Mouse (Mus musculus): ENCODE measurements around the gene Myt1l. TPM values are rescaled to one million over a fixed set of nuclear protein-coding genes. Genes with fewer than 3 reads are reported as not detected.

The Myt1l gene
- polyA plus RNA-seq (2015; fragmentation: Nextera tagmentation; extraction: Ambion mirVana): 246 and 254 TPM in 2 replicates

GRCm38 (mm10) chr12:29528031-29528771, at the start of gene Myt1l:
TSS of gene Myt1l (plus strand) at chr12:29528384.
- H3K4me1 ChIP-seq: peaks cover 12% of the 10 kb centered on the region
- H3K9ac ChIP-seq (replicated peaks): peak within 1 kb of the TSS; percentile 90
- H3K27me3 ChIP-seq: no peaks in the 10 kb centered on the region
- H3K4me2 ChIP-seq (replicated peaks): peak within 1 kb of the TSS; percentile 65
- H3K36me3 ChIP-seq: no peaks in the 10 kb centered on the region
- peak within 1 kb of the TSS; percentile 53 for H3K4me3 ChIP-seq
- WGBS: 3% methylated on average over 13 of the region's 13 CpGs
- peak; percentile 51 for ATAC-seq (replicated peaks)
- no peaks in the 10 kb centered on the region for H3K9me3 ChIP-seq
- H3K27ac ChIP-seq (replicated peaks): peak within 1 kb of the TSS; percentile 100

- H3K9me3 ChIP-seq: no peaks in the 10 kb centered on the region
- H3K9ac ChIP-seq (replicated peaks): no peak overlapping the region
- H3K27ac ChIP-seq (replicated peaks): peak overlapping the region; percentile 41
- H3K4me3 ChIP-seq: no peak overlapping the region
- H3K4me2 ChIP-seq (replicated peaks): no peak overlapping the region
- H3K27me3 ChIP-seq: no peaks in the 10 kb centered on the region
- peak; percentile 81 for ATAC-seq (replicated peaks)
- H3K36me3 ChIP-seq: no peaks in the 10 kb centered on the region
- 72% methylated on average over 10 of the region's 10 CpGs for WGBS
- peaks cover 4% of the 10 kb centered on the region; the same call in 1 of the 2 replicates for H3K4me1 ChIP-seq
Observed at GRCm38 (mm10) chr12:29486424-29487035, 41.7 kb upstream of the Myt1l start.

GRCm38 (mm10) chr12:29526236-29526644, 1.9 kb upstream of the Myt1l start:
- H3K9ac ChIP-seq (replicated peaks): peak overlapping the region; percentile 53
- H3K4me2 ChIP-seq (replicated peaks): peak overlapping the region; percentile 65
- H3K4me1 ChIP-seq: peaks cover 6% of the 10 kb centered on the region; the same call in 1 of the 2 replicates
- 1% methylated on average over 6 of the region's 6 CpGs for WGBS
- H3K4me3 ChIP-seq: peak overlapping the region; percentile 53
- peak; percentile 72 for ATAC-seq (replicated peaks)
- peak overlapping the region; percentile 100 for H3K27ac ChIP-seq (replicated peaks)
- 0 out of 2 replicates have a peak, but pooled peaks cover 2% of the 10 kb centered on the region for H3K9me3 ChIP-seq
- H3K27me3 ChIP-seq: no peaks in the 10 kb centered on the region
- H3K36me3 ChIP-seq: no peaks in the 10 kb centered on the region

GRCm38 (mm10) chr12:29527048-29527761, 979 bp upstream of the Myt1l start:
- H3K27me3 ChIP-seq: no peaks in the 10 kb centered on the region
- H3K9me3 ChIP-seq: no peaks in the 10 kb centered on the region
- peaks cover 6% of the 10 kb centered on the region; the same call in 1 of the 2 replicates for H3K4me1 ChIP-seq
- H3K36me3 ChIP-seq: no peaks in the 10 kb centered on the region
- ATAC-seq (replicated peaks): peak; percentile 75
- H3K9ac ChIP-seq (replicated peaks): peak overlapping the region; percentile 90
- peak overlapping the region; percentile 65 for H3K4me2 ChIP-seq (replicated peaks)
- WGBS: under 1% methylated on average over 27 of the region's 27 CpGs
- peak overlapping the region; percentile 53 for H3K4me3 ChIP-seq
- peak overlapping the region; percentile 100 for H3K27ac ChIP-seq (replicated peaks)

GRCm38 (mm10) chr12:29530241-29530725, 2.1 kb downstream of the Myt1l start:
- WGBS: 0% methylated on average over 6 of the region's 6 CpGs
- Histone ChIP-seq H3K27me3 (no peaks in the 10 kb centered on the region), H3K4me2 (replicated peaks) (peak overlapping the region; percentile 44), H3K4me3 (peak overlapping the region; percentile 44), H3K27ac (replicated peaks) (peak overlapping the region; percentile 95), H3K36me3 (no peaks in the 10 kb centered on the region), H3K9ac (replicated peaks) (peak overlapping the region; percentile 59), H3K9me3 (no peaks in the 10 kb centered on the region), H3K4me1 (peaks cover 25% of the 10 kb centered on the region)
- ATAC-seq (replicated peaks): no peak

- no peaks in the 10 kb centered on the region for H3K9me3 ChIP-seq
- H3K4me1 ChIP-seq: peaks cover 23% of the 10 kb centered on the region
- peak overlapping the region; percentile 59 for H3K9ac ChIP-seq (replicated peaks)
- peak overlapping the region; percentile 44 for H3K4me3 ChIP-seq
- H3K27ac ChIP-seq (replicated peaks): peak overlapping the region; percentile 95
- peak overlapping the region; percentile 44 for H3K4me2 ChIP-seq (replicated peaks)
- H3K27me3 ChIP-seq: no peaks in the 10 kb centered on the region
- no peaks in the 10 kb centered on the region for H3K36me3 ChIP-seq
- WGBS: 40% methylated on average over 7 of the region's 7 CpGs
- no peak for ATAC-seq (replicated peaks)
Observed at GRCm38 (mm10) chr12:29530823-29531222, 2.6 kb downstream of the Myt1l start.

GRCm38 (mm10) chr12:29533071-29533876, 5.1 kb downstream of the Myt1l start:
- Histone ChIP-seq H3K36me3 (no peaks in the 10 kb centered on the region), H3K9ac (replicated peaks) (peak overlapping the region; percentile 83), H3K4me3 (peak overlapping the region; percentile 56), H3K4me1 (peaks cover 47% of the 10 kb centered on the region), H3K9me3 (no peaks in the 10 kb centered on the region), H3K27ac (replicated peaks) (peak overlapping the region; percentile 97), H3K27me3 (no peaks in the 10 kb centered on the region), H3K4me2 (replicated peaks) (peak overlapping the region; percentile 61)
- peak; percentile 47 for ATAC-seq (replicated peaks)
- 15% methylated on average over 14 of the region's 14 CpGs for WGBS

GRCm38 (mm10) chr12:29534326-29534725, 6.1 kb downstream of the Myt1l start:
- under 1% methylated on average over 6 of the region's 6 CpGs for WGBS
- H3K4me1 ChIP-seq: peaks cover 56% of the 10 kb centered on the region
- peak overlapping the region; percentile 56 for H3K4me3 ChIP-seq
- no peaks in the 10 kb centered on the region for H3K27me3 ChIP-seq
- peak overlapping the region; percentile 97 for H3K27ac ChIP-seq (replicated peaks)
- ATAC-seq (replicated peaks): peak; percentile 68
- H3K4me2 ChIP-seq (replicated peaks): peak overlapping the region; percentile 61
- H3K9ac ChIP-seq (replicated peaks): peak overlapping the region; percentile 83
- no peaks in the 10 kb centered on the region for H3K36me3 ChIP-seq
- H3K9me3 ChIP-seq: no peaks in the 10 kb centered on the region

- H3K4me3 ChIP-seq: peak overlapping the region; percentile 56
- peak overlapping the region; percentile 61 for H3K4me2 ChIP-seq (replicated peaks)
- peaks cover 61% of the 10 kb centered on the region for H3K4me1 ChIP-seq
- peak overlapping the region; percentile 83 for H3K9ac ChIP-seq (replicated peaks)
- H3K27me3 ChIP-seq: no peaks in the 10 kb centered on the region
- no peaks in the 10 kb centered on the region for H3K36me3 ChIP-seq
- H3K9me3 ChIP-seq: no peaks in the 10 kb centered on the region
- under 1% methylated on average over 25 of the region's 25 CpGs for WGBS
- H3K27ac ChIP-seq (replicated peaks): peak overlapping the region; percentile 97
- ATAC-seq (replicated peaks): peak; percentile 51
Observed at GRCm38 (mm10) chr12:29534761-29535300, 6.6 kb downstream of the Myt1l start.

GRCm38 (mm10) chr12:29537916-29538315, 9.7 kb downstream of the Myt1l start:
- Histone ChIP-seq H3K4me3 (peak overlapping the region; percentile 56), H3K9me3 (no peaks in the 10 kb centered on the region), H3K4me2 (replicated peaks) (peak overlapping the region; percentile 61), H3K36me3 (no peaks in the 10 kb centered on the region), H3K4me1 (peaks cover 74% of the 10 kb centered on the region), H3K9ac (replicated peaks) (peak overlapping the region; percentile 83), H3K27me3 (no peaks in the 10 kb centered on the region), H3K27ac (replicated peaks) (peak overlapping the region; percentile 78)
- WGBS: 25% methylated on average over 5 of the region's 5 CpGs
- no peak; the same call in 1 of the 2 replicates for ATAC-seq (replicated peaks)

GRCm38 (mm10) chr12:29538456-29538855, 10.3 kb downstream of the Myt1l start:
- ATAC-seq (replicated peaks): no peak
- Histone ChIP-seq H3K9me3 (no peaks in the 10 kb centered on the region), H3K4me1 (peaks cover 68% of the 10 kb centered on the region), H3K27me3 (no peaks in the 10 kb centered on the region), H3K36me3 (no peaks in the 10 kb centered on the region), H3K27ac (replicated peaks) (peak overlapping the region; percentile 78), H3K4me3 (peak overlapping the region; percentile 56), H3K9ac (replicated peaks) (peak overlapping the region; percentile 83), H3K4me2 (replicated peaks) (peak overlapping the region; percentile 61)
- 46% methylated on average over 11 of the region's 11 CpGs for whole genome bisulfite sequencing

All from forebrain, embryonic 15.5 days (tissue).